Mouse (Mus musculus) spleen, postnatal 14 days (tissue): ENCODE data around the gene Dlgap5.

Experiments used
- DNase-seq, 2 experiments: peaks; one replicate each; pipeline ENCODE4 v3.0.0; 2021 to 2022; ENCODE audit warnings: low spot score in 2 of 2

The Dlgap5 gene

GRCm38 (mm10) chr14:47353240-47353639 is 65.0 kb downstream of the Dlgap5 start:
- DNase-seq: no peak

- DNase-seq: no peak
These were observed 65.9 kb downstream of the Dlgap5 start for GRCm38 (mm10) chr14:47352272-47352671.

GRCm38 (mm10) chr14:47350974-47351373 is 67.2 kb downstream of the Dlgap5 start:
- DNase-seq: no peak

- no peak for DNase-seq
These were observed 71.5 kb downstream of the Dlgap5 start for GRCm38 (mm10) chr14:47346715-47347114.

GRCm38 (mm10) chr14:47341811-47342291 is 76.4 kb downstream of the Dlgap5 start:
- no peak for DNase-seq

GRCm38 (mm10) chr14:47340231-47340925 is 77.8 kb downstream of the Dlgap5 start:
- DNase-seq: no peak
